Mouse (Mus musculus) midbrain, embryonic 15.5 days (tissue): Measurements from ENCODE around the gene Olfr698. TPM values are rescaled to one million over a fixed set of nuclear protein-coding genes. Genes with fewer than 3 reads are reported as not detected.

ENCODE experiments used
- polyA plus RNA-seq: library from polyadenylated mRNA; unstranded; fragments of >200 nt; fragmentation: Nextera tagmentation; extraction: Ambion mirVana; gene quantifications from 2 replicates; pipeline ENCODE4 v1.2.1, GENCODE M21; 2015

The Olfr698 gene
- polyA plus RNA-seq, 1 experiment from 2014 or later, result not detected

Other genes with a start within 250 kb of the Olfr698 start
- gene Olfr693, start 74.8 kb downstream of the Olfr698 start, polyA plus RNA-seq, result 0.05 TPM in 1 of 2 replicates, not detected in the other
- gene Olfr694, start 63.6 kb downstream of the Olfr698 start, polyA plus RNA-seq, result not detected in 2 replicates
- not detected in 2 replicates for gene Olfr695, start 39.0 kb downstream of the Olfr698 start, polyA plus RNA-seq
- not detected in 2 replicates for gene Olfr697, start 13.0 kb downstream of the Olfr698 start, polyA plus RNA-seq
- not detected in 2 replicates for gene Olfr699, start 37.8 kb upstream of the Olfr698 start, polyA plus RNA-seq
- not detected in 2 replicates for gene Olfr700, start 53.4 kb upstream of the Olfr698 start, polyA plus RNA-seq
- not detected in 2 replicates for gene Olfr701, start 58.7 kb upstream of the Olfr698 start, polyA plus RNA-seq
- not detected in 2 replicates for gene Olfr702, start 78.5 kb upstream of the Olfr698 start, polyA plus RNA-seq
- gene Olfr703, start 88.0 kb upstream of the Olfr698 start, polyA plus RNA-seq, result not detected in 2 replicates
- gene Olfr704, start 107.8 kb upstream of the Olfr698 start, polyA plus RNA-seq, result not detected in 2 replicates
- gene Olfr705, start 121.5 kb upstream of the Olfr698 start, polyA plus RNA-seq, result not detected in 2 replicates
- gene Olfr706, start 132.8 kb upstream of the Olfr698 start, polyA plus RNA-seq, result not detected in 2 replicates
- not detected in 2 replicates for gene Olfr707, start 145.8 kb upstream of the Olfr698 start, polyA plus RNA-seq
- gene Olfr1532-ps1, start 152.6 kb upstream of the Olfr698 start, polyA plus RNA-seq, result not detected in 2 replicates
- gene Olfr709-ps1, start 176.8 kb upstream of the Olfr698 start, polyA plus RNA-seq, result not detected in 2 replicates
- gene Olfr710, start 192.9 kb upstream of the Olfr698 start, polyA plus RNA-seq, result not detected in 2 replicates
- not detected in 2 replicates for gene Olfr6, start 208.5 kb upstream of the Olfr698 start, polyA plus RNA-seq
- not detected in 2 replicates for gene Olfr711, start 220.1 kb upstream of the Olfr698 start, polyA plus RNA-seq